Mouse (Mus musculus): ENCODE measurements around the gene Nme2. TPM values are rescaled to one million over a fixed set of nuclear protein-coding genes. Genes with fewer than 3 reads are reported as not detected.

Gene Nme2
- 147 to 209 TPM (median 179 TPM) in 4 replicates for total RNA-seq (2023; ENCODE audit: inconsistent age)

DNA sequence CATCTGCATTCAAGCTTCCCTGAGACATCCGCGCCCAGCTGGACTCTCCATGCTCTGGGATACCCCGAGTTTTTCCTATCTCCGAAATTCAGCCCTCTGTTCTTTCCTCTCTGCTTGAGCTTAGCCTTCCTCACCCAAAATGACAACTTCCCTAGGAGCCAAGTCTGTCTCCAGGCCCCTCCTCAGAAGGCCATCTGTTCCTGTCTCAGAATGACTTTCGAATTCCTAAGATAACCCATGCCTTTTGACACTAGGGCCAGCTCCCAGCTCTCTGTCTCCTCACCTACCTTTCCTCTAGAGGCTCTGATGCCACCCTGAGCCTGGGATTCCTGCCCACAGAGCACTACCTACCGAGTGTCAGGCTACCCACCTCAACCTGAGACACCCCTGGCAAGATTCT, at the start of gene Nme2:
TSS of gene Nme2 (minus strand) at position 101 of the 400 bp plus-strand sequence.

DNA sequence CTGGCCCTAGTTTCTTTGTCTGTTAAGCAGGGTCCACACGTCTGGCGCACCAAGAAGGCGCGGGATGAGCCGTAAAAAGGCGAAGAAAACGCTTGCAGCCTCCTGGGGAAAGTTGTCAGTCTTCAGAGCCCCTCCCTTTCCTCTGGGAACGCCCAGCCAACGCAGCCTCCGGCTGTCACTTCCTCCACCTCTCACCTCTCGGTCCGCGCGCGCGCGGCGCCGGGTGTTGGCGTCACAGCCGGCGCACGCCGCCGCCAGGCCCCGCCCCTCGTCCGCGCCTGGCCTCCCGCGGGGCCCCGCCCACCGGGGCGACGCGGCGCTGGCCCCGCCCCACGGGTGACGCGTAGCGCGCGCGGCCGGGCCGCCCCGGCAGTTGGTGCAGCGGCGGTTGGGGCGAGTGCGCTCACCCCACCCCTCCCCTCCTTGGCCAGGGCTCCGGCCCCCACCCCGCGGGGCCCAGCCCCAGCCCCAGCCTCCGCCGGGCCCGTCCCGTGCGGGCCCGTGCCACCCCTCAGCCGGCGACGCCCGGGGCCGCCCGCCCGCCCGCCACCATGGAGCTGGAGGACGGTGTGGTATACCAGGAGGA, 39.8 kb upstream of the Nme2 start, which contains the start of gene Spag9:
TSS of gene Spag9 (plus strand) at position 372 of the 586 bp plus-strand sequence.

DNA sequence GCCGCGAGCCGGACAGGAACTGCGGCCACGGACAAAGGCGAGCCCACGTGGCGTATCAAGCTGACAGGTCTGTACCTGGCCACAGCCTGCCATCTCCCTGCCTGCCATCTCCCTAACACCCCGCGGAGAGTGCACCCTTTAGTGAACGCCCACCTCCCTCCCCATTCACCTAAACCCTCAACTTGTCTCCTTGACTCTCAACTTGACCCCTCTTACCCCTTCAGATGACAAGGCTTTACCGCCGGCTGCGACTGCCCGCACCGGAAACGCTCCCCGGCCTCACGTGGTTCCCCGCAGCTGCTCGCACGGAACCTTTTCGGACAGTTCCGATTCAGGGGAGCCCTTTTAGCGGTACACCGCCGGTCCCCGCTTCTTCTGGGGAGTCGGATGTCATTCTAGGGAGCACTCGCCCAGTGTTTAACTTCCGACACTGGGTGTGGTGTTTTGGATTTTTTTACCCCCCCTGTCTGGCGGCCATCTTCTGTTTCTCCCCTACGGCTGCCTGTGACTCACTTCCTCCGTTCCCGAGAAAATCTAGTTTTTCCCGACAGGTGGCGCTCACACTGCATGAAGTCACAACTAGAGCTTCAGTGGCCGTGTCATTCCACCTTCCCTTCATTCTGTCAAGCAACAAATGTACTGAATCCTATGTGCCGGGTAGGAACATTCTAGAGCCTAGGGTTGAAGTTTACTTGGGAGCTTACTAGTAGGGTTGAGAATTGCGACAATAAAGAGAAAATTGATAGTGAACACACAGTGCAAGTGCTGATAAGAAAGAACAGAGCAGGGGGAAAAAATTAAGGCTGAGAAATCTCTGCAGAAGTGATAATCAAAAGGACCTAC, 12.2 kb upstream of the Nme2 start, which contains the start of the genes Gm20390 and Nme1:
TSS of gene Gm20390 (minus strand) at position 289 of the 843 bp plus-strand sequence.
TSS of gene Nme1 (minus strand) at position 517 of the 843 bp plus-strand sequence.

Other genes with a start within 250 kb of the Nme2 start
- gene Utp18, start 70.5 kb downstream of the Nme2 start, total RNA-seq (2023; ENCODE audit: inconsistent age) = 53.5 to 59.1 TPM (median 55.4 TPM) in 4 replicates
- gene Mbtd1, start 70.4 kb downstream of the Nme2 start, total RNA-seq (2023; ENCODE audit: inconsistent age) = 71.9 to 79.3 TPM (median 73.3 TPM) in 4 replicates
- 30.2 to 64.6 TPM (median 54.0 TPM) in 4 replicates for gene Gm20390, start 12.0 kb upstream of the Nme2 start, total RNA-seq (2023; ENCODE audit: inconsistent age)
- gene Nme1, start 12.3 kb upstream of the Nme2 start, total RNA-seq (2023; ENCODE audit: inconsistent age) = 37.8 to 53.7 TPM (median 51.7 TPM) in 4 replicates
- 160 to 176 TPM (median 171 TPM) in 4 replicates for gene Spag9, start 39.8 kb upstream of the Nme2 start, total RNA-seq (2023; ENCODE audit: inconsistent age)